Mouse (Mus musculus) ES-Bruce4 (cell line): ENCODE data around the gene Parp4.

Experiments
- CTCF ChIP-seq: IDR thresholded peaks from one replicate; pipeline ENCODE4 v1.8.1; 2011; ENCODE audit warnings: low read depth, low read length
- EP300 ChIP-seq: IDR thresholded peaks from 2 replicates; pipeline ENCODE4 v1.6.1; 2011; ENCODE audit warnings: low read depth, low read length; ENCODE audit not compliant: insufficient read depth
- POLR2A ChIP-seq: IDR thresholded peaks from one replicate; pipeline ENCODE4 v1.8.1; 2011; ENCODE audit warnings: low read length; ENCODE audit not compliant: insufficient read depth

GRCm38 (mm10) chr14:56649448-56649847, 74.0 kb downstream of the Parp4 start:
- TF ChIP-seq POLR2A (no peak), EP300 (no peak), CTCF (no peak)
